Mouse (Mus musculus): ENCODE results near the gene Dirc2.

GRCm38 (mm10) chr16:35803723-35804122, 34.6 kb upstream of the Dirc2 start:
- TF ChIP-seq CTCF (IDR thresholded peaks at IDR 0.05) (no peak), EP300 (IDR thresholded peaks at IDR 0.05; ENCODE audit: insufficient read depth, low read depth, low read length) (no peak)
